Mouse (Mus musculus) cerebellum, postnatal 4 days (tissue): Measurements from ENCODE around the gene Bbs9.
A peak's percentile ranks its signal among the peaks of the same experiment; 100 is the strongest.

Experiments
- DNase-seq, 2 experiments: peaks; one replicate each; pipeline ENCODE4 v3.0.0; 2022; ENCODE audit warnings: low spot score in 2 of 2, mixed read lengths in 1 of 2

Bbs9 gene

DNA sequence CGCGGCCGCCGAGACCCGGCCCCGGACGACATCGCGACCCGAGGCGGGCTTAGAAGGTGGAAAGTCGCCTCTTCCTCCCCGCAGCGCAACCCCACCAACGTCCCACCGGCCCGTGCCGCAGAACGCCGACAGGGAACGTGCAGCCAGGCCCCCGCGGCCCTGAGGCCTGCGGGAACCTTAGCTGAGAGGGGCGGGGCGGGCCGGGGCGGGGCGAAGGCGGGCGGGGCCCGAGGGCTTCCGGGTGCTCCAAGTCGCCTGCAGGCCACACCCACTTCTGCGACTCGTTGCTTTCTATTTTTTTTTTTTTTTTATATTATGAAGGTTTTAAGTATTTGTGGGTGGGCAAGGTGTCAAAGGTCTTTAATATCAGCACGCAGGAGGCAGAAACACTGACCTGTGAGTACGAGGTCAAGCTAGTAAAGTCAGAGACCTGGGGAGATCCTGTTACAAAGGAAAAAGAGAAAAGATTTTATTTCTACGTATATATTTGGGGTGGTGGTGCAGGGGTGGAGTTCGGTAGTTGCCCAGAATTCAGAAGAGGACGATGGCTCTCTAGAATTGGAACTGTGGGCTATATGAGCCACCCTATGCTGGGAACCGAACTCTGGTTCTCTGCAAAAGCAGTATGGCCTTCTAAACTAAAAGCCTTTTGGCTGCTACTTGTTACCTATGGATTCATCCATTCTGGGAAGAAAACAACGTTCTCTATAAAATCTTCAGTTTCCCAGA is 7.2 kb upstream of the Bbs9 start:
- DNase-seq, result no peak

DNA sequence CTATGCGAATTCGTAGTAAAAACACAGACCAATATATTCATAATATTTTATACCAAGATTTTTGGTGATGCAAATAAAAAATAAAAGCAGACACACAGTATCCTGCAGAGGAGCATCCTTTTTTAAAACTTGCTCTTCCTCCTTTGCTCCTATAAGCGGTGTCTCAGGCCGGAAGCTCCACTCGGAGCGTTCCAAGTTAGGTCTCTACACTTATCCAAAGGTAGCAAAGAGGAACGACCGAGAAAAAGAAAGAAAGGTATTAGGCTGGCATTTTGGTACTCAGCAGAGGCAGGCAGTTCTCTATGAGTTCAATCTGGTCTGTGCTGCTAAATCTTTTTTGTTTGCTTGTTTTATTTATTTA is 6.6 kb upstream of the Bbs9 start:
- DNase-seq, result no peak

DNA sequence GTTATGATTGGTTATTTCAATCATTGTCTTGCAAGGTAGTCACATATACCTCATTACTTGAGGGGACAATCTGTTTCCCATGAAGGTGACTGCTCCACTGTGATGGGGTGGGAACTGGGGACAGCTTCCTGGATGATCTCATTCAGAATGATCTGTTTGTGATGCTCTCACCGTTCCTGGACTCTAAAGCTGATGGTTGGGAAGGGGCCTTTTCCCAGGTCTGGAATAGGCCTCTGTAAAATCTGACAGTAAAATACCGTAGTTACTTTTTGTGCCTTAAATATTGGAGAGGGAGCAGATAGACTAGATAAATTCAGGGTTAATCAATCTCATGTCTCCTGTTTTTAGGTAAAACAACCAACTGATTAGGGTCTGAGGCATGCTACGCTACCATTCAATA is 5.9 kb upstream of the Bbs9 start, which contains the start of gene Rp9:
TSS of gene Rp9 (minus strand) at position 101 of the 400 bp plus-strand sequence.
- DNase-seq, result no peak

DNA sequence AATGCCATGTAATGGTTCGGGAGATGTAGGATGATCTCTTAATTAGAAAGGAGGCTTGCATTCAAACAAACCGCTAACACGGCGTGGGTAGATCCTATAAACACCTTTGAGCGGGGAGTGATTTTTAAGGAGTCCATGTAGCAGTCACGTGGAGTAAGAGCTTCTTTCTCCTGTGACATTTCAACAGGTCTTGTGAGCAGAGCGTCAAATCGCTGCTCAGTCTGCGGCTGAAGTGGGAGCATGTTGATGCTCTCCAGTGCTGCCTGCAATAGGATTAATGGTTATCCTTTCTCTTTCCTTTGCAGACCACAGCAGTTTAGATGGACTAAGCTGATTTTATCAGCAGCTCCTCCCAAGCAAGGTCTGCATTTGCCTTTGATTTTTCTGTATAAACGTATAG is 750 bp downstream of the Bbs9 start:
- DNase-seq, result no peak

DNA sequence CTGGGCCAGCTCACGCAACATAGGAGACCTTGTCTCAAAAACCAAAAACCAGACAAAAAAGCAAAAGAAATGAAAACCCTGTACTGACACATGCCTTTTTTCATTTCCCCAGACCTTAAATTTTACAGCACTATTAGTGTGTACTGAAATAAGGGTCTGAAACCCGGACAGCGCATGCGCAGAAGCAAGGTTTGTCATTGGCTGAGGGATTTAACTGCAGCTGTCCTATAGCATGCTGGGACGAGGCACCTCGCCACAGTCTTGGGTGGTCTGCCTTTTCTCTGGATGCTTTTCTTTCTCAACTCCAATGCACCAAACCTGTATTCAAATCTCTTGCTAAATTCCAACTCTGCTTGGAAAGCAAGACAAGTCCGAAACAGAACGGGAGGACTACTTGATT is 3.4 kb downstream of the Bbs9 start:
- no peak for DNase-seq

DNA sequence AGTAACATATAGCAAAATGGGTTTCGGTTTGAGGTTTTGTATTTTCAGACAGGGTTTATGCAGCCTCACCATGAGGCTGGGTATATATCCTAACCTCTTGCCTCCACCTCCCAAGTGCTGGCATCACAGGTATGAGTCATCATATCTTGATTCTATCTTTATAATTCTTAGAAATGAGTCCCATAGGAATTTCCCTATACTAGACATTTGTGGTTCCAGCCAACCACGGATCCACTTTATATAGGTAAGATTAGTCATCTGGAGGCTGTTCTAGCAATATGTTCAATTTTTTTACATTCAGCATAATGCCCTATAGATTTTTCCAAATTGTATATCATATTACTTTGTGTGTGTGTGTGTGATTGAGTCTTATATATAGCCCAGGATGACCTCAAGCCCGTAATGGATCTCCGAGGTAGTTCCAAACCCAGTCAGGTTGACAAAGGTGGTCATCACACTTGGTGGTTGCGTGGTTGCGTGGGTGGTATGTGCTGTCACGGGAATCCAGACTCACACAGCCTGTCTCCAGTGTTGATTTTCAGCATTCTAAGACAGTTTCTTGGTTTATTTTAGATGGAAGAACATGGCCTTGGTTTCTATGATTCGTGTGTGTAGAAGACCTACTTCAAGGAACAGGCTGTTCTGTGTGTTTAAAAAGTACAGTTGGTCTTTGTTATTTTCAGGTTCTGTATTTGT is 8.5 kb downstream of the Bbs9 start:
- DNase-seq, result no peak

DNA sequence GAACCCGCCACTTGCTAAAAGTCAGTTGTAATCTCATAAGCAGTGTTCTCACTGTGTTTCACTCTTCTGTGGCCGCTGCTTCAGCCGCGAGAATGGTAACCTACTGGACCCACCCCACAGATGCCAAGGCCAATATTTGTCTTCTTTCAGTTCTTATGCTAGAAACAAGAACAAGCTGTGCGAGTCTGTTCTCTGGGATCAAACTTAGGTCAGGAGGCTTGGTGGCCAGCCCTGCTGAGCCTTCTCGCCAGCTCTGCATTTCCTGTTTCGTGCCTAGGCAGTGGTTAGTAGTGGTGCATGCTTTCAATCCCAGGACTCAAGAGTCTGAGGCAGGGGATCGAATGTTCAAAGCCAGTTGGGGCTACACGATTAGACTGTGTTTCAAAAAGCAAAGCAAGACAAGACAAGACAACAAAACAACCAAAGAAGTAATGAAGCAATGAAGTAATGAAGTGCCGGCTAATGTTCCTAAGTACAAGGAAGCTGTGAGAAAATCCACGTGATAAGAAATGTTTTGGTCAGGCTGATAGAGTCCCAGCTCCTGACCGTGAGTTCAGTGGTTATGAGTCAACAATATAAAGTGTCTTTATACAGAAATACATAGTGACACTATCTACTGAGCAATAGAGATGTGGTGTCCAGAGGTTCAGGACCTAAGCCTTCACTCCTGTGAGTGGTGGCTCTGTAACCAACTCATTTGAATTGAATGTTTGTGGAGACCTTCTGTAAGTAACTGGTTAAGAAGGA is 9.2 kb downstream of the Bbs9 start:
- no peak for DNase-seq

DNA sequence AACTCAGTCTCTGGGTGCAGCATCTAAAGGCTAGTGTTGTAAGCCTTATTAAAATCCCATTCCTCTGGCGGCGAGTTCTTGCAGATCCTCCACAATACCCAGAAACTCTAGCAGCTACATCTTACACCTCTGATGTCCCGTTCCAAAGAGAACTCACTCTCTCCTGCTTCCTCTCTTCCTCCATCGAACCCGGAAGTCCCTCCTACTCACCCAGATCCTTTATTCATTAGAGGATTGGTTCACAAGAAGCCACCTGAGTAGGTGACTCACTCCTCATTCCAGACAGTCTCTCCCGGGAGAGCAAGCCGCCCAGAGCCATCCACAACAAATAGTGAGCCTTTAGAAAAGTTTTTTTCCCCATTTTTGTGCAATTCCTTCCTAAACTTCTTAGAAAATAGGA is 10.7 kb downstream of the Bbs9 start:
- no peak for DNase-seq

DNA sequence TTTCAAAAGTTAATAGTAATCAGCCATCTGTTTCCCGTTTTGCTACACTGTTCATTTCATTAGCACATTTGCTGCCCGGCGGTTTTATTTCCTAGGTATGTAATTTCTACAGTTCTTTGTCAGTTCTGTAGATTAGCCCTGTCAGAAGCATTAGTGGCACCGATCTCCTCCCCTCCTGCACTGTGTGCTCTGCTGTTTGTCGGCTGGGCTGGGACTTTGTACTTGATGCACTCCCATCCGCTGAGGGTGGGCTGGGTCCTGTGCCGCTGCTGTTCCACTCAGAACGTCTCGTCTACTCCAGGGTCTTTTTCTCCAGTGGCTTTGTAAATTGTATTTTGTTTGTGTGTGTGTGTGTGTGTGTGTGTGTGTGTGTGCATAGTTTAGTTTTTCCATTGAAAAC is 13.4 kb downstream of the Bbs9 start:
- DNase-seq, result no peak

DNA sequence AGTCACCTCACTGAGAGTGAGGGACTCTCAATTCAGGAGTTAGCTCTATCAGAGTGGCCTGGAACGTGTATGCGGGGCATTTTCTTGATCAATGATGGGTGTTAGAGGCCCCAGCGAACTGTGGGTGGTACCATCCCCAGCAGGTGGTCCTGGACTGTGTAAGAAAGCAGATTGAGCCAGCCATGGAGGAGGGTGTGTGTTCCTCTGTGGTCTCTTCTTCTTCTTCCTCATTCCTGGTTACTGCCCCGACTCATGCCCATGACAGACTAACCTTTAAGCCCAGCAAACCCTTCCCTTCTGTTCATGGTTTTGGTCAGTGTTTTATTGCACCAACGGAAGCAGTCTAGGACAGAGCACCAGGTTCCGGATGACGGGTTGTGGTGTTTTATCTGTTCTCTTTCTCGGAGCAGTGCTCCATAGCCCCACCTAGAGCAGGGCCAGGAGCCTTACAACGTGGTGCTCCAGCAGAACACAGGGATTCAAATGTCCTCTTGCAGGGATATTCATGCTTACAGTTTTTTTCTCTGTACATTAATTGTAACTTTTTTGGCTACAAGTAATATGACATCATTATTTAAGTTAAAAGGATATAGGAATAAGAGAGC is 18.8 kb downstream of the Bbs9 start:
- no peak for DNase-seq

DNA sequence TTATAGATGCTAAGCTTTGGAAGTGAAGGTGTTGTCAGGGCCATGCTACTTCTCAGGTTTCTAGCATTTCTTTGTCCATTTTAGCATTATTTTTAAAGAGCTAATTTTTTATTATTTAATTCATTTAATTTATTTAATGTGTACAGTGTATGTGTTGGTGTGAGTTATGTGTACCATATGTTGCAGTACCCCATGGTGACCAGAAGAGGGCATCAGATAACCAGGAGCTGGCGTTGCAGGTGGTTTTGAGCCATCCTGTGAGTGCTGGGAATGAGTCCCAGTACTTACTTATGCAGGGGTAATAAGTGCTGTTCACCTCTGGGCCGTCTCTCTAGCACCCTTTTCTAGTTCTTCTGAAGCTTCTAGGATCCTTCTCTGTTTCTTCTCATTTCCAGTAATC is 19.6 kb downstream of the Bbs9 start:
- no peak for DNase-seq

DNA sequence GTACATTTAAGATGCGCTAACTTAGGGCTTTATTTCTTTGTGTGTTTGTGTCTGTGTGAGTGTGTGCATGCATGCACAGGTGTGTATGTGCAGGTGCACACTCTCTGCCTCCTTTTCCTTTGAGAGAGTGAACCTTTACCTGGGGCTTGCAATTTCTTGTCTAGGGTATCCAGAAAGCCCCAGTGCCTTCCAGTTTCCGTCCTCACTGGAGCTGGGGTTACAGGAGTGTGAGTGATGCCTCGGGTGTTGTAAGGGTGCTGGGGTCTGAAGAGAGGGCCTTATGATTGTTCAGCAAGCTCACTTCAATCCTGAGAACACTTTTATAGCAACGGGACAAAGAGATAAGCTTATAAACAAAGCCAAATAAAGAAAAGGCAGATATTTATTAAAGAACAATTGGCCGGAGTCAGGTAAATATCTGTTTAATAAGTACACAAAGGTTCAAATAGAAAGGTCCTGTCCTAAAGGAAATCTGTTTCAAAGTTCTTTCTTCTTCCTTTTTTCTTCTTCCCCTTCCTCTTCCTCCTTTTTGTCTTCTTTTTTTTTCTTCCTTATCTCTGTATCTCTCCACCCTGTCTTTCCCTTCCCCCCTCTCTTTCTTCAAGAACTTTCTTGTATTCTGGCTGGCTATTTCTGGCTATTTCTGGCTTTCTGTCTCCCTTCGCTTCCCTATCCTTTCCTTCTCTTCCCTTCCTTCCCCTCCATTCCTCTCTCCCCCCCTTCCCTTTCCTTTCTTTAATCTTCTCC is 21.7 kb downstream of the Bbs9 start:
- DNase-seq, result no peak

DNA sequence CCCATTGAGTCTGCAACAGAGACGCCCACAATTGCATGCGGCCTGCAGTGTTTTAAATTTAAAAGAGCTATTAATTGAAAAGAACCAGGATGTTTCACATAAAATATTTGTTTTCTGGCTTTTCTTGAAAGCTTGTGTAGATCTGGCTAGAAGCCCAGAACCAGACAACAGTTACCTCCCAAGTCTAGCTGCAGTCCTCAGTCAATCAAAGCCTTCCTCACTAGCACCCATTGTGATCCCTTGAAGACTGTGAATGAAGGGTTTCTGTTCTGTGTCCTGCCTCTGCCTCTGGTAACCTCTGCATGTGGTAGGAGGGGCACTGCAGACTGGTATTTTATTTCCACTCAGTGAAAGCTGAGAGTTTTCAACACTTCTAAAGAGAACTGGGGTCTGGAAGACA is 27.5 kb downstream of the Bbs9 start:
- no peak for DNase-seq

DNA sequence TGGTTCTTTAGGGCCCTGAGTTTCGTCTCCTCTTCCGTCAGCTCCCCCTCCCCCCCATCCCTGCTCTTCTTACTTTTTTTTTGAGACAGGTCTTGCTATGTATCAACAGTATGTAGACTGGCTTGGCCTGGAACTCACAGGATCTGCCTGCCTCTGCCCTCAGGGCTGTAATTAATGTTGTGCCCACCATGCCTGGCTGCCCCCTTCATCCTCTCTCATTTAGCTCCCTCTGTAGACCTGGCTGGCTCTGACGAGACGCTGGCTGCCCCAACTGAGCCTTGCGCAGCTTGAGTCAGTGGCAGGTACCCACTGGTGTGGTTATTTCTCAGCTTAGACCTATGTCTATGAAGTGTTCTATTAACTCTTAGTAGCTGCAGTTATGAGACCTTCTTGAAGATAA is 28.1 kb downstream of the Bbs9 start:
- DNase-seq, result no peak

DNA sequence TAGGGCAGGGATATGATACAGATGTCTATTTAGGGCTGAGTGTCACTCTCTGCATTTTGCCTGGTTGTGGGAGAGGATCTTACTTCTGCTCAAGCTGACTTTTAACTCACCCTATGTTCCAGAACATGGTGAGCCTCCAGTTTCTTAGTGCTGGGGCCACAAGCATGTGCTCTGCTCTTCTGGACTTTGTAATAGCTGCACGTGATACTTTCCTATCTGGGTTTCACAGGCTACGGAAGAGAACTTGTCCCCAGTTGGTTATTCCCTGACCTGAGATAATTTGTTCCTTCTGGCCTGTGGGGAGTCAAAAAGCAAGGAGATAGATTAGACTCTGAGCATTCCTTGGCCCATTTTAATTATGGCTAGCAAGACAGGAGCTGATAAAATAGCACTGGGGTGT is 30.1 kb downstream of the Bbs9 start:
- DNase-seq, result no peak

DNA sequence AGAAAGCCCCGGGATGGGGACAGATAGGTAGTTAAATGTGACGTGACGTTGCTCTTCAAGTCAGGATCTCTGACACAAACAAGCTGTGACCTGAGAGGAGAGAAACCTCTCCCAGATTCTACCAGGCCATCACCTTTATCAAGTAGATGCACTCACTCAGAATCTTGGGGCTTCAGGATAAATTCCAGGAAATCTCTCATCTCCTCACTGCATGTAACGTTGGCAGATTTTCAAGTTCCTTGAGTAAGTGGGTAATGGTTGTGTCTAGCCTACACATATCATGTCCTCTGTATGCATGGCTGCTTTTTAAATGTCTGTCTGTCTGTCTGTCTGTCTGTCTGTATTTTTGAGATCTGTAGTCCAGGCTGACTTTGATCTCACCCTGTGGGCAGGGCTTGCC is 39.6 kb downstream of the Bbs9 start:
- DNase-seq, result no peak

DNA sequence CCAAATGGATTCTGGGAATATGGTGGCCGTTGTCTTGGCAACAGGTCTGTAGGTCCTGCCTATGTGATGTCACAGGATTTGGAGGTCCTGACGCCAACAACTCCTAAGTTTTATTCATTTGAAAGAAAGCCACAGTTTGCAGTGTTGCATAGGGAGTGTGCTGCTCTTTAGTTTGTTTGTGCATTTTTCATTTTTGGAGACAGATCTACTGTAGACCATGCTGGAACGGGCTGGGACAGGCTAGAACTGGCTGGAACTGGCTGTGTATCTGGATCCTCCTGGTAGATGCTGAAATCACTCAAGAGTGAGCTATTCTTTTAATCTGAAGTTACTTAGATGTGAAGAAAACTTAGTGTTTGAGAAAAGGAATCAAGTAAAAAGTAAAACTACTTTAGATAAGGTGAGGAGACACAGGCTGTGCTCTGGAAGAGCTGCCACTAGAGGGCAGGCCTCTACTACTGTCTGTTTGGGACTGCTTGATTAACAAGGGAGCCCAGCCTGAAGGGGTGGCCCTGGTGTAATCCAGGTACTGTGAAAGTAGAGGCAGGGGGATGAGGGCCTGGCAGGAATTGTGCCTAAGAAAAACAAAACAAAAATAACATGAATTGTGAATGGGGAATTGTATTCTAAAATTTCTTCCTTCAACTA is 43.0 kb downstream of the Bbs9 start:
- DNase-seq, result peak in 1 of 2 experiments; percentile 36

DNA sequence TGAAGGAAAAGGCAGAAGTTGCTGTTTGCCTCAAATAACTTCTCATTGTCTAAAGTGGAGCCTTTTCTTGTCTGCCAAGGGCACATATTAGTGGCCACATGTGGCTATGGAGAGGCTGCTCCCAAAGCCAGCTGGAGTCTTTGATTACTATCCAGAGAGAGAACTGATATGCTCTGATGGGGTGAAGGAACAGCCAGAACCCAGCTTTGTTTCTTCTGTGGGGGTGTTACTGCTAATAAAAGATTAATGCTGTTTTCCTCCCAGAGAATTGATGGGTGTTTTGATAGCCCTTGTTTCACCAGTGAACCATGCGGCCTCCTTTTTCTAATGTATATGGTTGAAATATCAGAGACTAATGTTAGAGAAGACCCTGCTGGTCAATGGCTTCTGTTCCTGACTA is 47.9 kb downstream of the Bbs9 start:
- DNase-seq, result no peak

DNA sequence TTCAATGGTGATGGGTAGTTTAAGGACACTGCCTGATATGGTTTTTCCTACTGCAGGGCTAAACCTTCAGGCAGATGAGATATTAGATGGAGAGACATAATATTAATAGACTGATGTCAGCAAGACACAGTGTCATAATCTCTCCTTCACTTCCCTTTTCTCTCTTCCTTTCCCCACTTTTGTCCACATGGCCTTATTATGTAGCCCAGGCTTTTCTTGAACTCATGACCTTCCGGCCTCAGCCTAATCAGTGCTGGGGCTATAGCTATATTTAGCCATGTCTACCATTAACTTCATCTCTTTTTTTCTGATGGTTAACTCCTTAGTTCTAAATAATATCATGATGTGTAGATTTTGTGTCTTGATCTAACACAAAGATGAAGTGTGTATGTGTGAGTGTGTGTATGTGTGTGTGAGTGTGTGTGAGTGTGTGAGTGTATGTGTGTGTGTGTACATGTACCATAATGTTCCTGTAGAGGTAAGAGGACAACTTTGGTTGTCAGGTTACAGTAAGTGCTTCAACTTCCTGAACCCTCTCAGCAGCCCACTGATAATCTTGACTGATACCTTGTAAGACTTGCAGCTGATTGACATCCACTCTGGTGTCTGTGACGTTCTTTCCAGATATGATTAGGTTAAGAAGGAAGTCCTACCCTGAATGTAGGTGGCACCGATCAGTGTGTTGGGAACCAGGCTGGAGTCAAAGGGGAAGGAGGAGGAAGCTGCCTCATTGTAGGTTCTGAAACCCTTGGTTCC is 55.4 kb downstream of the Bbs9 start:
- no peak for DNase-seq

DNA sequence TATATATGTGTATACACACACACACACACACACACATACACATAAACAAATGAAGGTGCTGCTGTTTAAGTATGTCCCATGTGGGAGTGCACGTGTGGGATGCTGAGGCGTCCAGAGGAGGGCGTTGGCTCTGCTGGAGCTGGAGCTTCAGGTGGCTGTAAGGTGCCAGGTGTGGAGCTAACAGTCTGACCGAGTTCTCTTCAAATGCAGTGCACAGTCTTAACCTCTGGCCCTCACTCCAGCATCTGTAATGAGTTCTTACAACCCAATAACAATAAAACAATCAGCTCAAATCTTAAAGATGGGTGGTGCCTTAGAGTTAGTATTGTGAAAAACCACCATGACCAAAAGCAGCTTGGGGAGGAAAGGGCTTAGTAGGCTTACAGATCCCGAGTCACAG is 56.6 kb downstream of the Bbs9 start:
- no peak for DNase-seq
